Mouse (Mus musculus): ENCODE measurements around the gene Rps6ka4.

Rps6ka4 gene

GRCm38 (mm10) chr19:6851497-6851896 is 11.1 kb upstream of the Rps6ka4 start:
- DNase-seq (ENCODE audit: low read depth), result no peak

- DNase-seq (ENCODE audit: low read depth), result no peak
Observed at GRCm38 (mm10) chr19:6849506-6850068, 9.2 kb upstream of the Rps6ka4 start.

- no peak for DNase-seq (ENCODE audit: low read depth)
Observed at GRCm38 (mm10) chr19:6847841-6848517, 7.5 kb upstream of the Rps6ka4 start.

- DNase-seq (ENCODE audit: low read depth), result no peak
Observed at GRCm38 (mm10) chr19:6846050-6846449, 5.6 kb upstream of the Rps6ka4 start.

DNA sequence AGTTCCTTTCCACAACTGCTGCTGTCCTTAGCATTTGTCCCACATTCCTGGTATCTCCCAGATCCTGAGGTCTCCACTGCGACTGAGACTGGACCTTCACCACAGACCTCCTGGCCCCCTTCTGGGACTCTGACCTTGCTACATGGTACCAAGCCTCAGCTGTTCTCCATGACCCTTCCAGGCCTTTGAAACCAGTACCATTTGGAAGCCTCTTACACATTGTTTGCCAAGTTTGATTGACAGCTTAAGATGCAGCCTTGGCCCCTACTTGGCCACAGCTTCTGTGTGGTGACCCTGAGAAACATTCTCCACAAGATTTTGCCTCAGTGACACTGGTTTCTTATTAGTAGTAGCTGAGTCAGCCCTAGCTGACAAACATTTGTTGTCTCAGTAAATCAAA is 1.9 kb upstream of the Rps6ka4 start:
- DNase-seq (ENCODE audit: low read depth), result no peak

DNA sequence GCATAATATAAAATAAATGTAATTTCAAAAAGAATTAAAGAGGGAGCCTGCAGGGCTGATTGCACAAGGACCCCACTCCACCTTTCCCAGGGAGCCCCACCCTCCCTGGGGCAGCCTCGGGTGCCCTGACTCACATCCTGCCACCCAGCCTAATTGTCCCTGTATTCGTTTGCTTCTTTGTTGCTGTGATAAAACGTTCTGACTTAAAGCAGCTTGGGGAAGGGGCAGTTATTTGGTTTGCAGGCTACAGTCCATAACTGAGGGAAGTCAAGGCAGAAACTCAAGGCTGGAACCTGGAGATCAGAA is 809 bp upstream of the Rps6ka4 start:
- no peak for DNase-seq (ENCODE audit: low read depth)

GRCm38 (mm10) chr19:6839615-6840474 is 591 bp downstream of the Rps6ka4 start:
- DNase-seq (ENCODE audit: low read depth), result no peak

GRCm38 (mm10) chr19:6832363-6832762 is 8.1 kb downstream of the Rps6ka4 start:
- peak; percentile 61 for DNase-seq (ENCODE audit: low read depth)

DNA sequence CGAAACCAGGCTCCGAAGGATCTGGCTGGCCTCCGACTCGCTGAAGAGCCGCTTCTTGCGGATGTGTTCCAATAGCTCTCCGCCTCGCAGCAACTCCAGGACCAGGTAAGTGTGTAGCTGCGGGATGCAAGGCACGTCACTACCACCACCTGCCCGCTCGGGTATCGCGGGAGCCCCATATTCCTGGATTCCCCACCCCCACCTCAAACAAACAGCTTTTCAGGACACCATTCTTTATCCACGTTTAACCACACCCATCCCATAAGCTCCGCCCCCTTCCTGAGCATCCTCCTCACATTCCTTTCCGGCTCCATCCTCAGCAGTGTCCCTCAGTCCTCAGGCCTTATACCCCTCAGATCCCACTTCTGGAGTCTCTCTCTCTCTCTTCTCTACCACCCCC is 9.1 kb downstream of the Rps6ka4 start:
- DNase-seq (ENCODE audit: low read depth), result no peak

DNA sequence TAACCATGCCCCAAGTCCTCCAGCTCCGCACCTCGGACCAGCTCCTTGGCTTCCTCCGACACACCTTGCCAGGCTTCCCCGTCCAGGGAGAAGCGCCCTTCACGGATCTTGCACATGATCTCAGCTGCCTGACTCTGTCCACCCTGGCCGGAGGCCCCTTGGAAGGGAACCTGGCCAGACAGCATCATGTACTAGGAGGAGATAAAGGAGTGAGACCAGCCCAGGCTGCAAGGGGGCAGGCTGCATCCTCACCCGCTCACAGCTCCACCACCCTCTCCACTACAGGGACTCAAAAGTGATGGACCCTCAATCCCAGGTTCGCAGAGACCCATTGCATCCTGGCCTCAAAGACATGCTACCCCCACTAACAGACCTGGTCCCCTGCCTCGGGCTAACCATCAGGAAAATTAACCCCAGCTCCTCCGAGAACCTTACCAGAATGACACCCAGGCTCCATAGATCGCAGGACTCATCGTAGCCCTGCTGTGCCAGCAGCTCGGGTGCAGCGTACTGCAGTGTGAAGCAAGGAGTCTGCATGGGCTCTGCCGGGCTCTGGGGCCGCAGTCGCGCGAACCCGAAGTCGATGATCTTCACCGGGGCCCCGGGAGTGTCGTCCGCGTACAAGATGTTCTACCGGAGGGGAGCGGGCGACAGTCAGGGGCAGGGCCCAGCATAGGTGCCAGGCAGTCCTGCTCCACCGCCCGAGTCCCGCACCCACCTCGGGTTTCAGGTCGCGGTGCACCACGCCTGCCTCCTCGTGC is 9.7 kb downstream of the Rps6ka4 start:
- DNase-seq (ENCODE audit: low read depth), result no peak

- no peak for DNase-seq (ENCODE audit: low read depth)
Observed at GRCm38 (mm10) chr19:6829870-6830555, 10.4 kb downstream of the Rps6ka4 start.

DNA sequence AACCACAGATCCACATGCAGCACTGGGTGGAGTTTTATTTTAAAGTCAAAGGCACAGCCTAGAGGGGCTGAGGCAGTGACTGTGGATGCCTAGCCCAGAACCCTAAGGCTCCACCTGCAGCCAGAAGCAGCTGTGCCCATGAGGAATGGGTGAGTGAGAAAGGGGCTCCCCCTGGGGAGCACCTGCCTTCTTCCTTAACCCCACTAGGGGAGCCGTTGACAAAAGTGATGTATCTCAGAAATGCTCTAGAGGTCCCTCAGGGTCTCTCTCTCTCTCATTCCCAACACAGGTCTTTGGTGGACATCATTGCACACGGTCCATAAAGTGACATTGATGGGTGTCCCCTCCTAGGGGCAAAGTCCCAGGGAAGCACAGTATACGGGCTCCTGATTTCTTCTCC is 11.4 kb downstream of the Rps6ka4 start:
- DNase-seq (ENCODE audit: low read depth), result no peak

DNA sequence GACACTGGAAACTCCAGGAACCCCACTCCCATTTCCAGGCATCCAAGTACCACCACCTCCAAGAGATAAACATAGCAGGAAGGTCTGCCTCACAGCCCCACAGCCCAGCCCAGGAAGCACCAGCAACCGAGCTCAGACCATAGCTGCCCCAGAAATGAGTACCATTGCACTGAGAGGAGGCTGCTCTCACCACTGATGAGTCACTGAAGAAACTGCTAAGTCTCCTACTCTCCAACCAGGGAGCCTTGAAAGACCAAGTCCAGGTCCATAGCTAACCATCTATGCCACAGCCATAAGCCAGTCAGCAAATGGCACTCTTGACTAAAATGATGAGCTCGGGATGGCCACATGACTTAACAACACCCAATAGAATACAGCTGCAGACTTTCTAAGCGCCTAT is 13.8 kb downstream of the Rps6ka4 start:
- DNase-seq (ENCODE audit: low read depth), result no peak

DNA sequence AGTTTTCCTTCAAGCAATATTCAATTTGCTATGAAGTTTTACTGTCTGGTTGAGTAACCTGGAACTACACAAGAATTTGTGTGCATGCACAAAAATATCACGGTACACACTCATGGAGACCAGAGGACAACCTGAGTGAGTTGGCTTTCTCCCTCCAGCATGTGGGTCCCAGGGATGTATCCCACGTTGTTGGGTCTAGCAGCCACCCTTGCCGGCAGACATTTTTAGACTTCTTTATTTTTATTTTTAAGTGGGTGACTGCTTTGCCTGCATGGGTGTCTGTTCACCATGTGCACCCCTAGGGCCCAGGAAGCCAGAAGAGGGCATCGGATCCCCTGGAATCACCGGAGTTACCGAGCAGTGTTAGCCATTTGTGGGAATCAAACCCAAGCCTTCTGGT is 15.1 kb downstream of the Rps6ka4 start:
- no peak for DNase-seq (ENCODE audit: low read depth)

DNA sequence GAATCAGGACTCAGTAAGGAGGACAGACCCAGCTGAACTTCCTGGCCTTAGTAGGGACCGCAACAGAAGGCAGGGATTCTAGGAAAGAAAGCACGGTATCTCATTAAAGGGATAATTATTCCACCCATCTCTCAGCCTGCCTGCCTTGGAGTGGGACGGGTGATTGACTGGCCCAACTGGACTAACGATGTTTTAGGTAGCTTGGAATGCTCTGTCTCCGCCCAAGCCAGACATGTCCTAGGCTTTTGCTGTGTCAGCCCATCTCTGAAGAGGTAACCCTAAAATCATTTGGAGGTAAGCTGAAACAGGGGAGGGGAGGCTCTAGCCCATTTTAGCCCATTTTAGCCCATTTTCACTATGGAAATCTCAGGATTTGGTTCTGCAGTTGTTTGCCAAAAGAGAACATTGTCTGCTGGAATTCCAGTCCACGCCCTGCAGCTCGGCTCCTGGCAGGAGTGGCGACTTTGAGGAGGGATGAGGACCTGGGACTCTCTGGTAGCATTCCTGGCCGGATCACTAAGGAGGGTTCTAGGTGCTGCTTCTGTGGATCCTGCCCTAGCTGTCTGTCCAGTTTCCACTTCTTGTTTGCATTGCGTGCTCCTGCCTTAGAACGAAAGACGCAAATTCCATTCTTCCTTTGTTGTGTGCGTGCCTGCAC is 19.8 kb downstream of the Rps6ka4 start:
- DNase-seq (ENCODE audit: low read depth), result no peak

DNA sequence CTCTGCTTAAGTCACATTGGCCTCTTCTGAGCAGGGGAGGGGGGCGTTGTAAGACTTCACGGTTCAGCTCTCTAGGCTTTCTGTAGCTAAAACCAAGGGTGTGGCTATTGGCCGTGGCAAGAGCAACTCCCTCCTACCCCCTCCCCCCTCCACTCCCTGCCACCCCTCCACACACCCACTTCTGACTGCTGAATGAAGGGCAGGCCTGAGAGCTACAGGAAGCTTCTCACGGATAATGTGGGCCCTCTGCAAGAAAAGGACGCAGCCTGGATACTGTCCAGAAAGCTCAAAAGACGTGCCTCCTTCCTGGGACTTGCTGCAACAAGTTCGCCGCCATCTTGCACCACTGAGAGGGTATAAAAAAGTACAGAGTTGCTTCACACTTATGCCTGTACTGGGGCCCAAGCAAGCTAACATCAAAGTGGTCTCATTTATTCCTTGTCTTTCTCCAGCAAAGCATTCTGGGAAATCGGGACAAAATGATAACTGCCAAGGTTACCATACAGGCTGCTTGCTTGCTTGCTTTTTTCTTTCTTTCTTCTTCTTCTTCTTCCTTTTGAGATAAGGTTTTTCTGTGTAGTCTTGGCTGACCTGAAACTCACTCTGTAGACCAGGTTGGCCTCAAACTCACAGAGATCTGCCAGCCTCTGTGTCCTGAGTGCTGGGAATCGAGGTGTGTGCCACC is 21.2 kb downstream of the Rps6ka4 start:
- DNase-seq (ENCODE audit: low read depth), result no peak

DNA sequence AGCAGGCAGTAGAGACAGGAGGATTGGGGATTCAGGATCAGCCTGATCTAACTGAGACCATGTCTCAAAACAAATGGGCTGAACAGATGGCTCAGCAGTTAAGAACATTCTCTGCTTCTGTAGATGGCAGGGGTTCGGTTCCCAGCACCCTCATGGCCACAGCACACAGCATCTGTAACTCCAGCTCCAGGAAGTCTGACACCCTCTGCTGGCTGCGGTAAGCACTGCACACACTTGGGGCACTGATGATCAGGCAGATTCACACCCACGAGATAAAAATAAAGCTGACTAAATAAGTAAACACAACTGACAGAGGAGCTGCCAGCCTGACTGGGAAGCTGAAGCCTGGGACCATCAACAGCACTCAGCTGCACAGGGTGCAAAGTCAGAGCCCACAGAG is 25.5 kb downstream of the Rps6ka4 start:
- no peak for DNase-seq (ENCODE audit: low read depth)

DNA sequence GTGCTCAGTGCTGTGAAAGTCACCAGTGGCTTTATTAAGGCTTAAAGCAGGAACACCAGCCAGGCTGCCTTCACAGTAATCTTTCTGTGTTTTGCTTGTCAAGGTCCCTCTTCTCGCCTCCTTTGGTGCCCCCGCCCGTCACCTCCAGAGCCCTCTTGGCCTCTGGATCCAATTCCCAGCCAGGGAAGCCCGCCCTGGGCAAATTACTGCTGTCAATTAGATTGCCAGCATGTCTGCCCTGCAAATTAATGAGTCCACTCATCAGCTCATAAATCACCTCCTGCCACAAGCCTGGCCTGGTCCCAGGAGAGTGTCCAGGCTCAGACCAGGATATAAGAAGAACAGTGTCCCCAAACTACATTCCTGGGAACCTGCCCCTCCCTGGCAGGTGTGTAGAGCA is 26.1 kb downstream of the Rps6ka4 start:
- no peak for DNase-seq (ENCODE audit: low read depth)

All from c-Kit-positive CD71-positive TER-119-negative erythroid progenitor cells, embryonic 14.5 days (primary cell).